Mouse (Mus musculus) frontal cortex, adult (tissue): ENCODE data around the gene Tmbim1.

Experiments used
- ATAC-seq: cut with Nextera tagmentation; 2 replicates; pipeline ENCODE4 v1.9.2; 2017; ENCODE audit warnings: mild to moderate bottlenecking, moderate library complexity, mixed read lengths; ENCODE audit not compliant: low TSS enrichment

The Tmbim1 gene

GRCm38 (mm10) chr1:74294733-74295455 lies 10.5 kb downstream of the Tmbim1 start:
- peak; percentile 2; the same call in 1 of the 2 replicates for ATAC-seq

GRCm38 (mm10) chr1:74294090-74294643 lies 11.3 kb downstream of the Tmbim1 start:
- no peak for ATAC-seq

- no peak for ATAC-seq
These were observed 12.0 kb downstream of the Tmbim1 start for GRCm38 (mm10) chr1:74293306-74293960.

- ATAC-seq = 0 out of 2 replicates have a peak, but pooled peaks have one; percentile 10
These were observed 12.9 kb downstream of the Tmbim1 start for GRCm38 (mm10) chr1:74292331-74293020.

GRCm38 (mm10) chr1:74290141-74290540 lies 15.3 kb downstream of the Tmbim1 start:
- no peak for ATAC-seq

GRCm38 (mm10) chr1:74289740-74290139 lies 15.7 kb downstream of the Tmbim1 start:
- ATAC-seq = no peak

- ATAC-seq = no peak
These were observed 16.2 kb downstream of the Tmbim1 start for GRCm38 (mm10) chr1:74289248-74289647.

- ATAC-seq = no peak
These were observed 17.1 kb downstream of the Tmbim1 start for GRCm38 (mm10) chr1:74288327-74288726.

- 0 out of 2 replicates have a peak, but pooled peaks have one; percentile 11 for ATAC-seq
These were observed 18.4 kb downstream of the Tmbim1 start for GRCm38 (mm10) chr1:74286869-74287607.

GRCm38 (mm10) chr1:74285212-74286010 lies 20.0 kb downstream of the Tmbim1 start:
- ATAC-seq = peak; percentile 1; the same call in 1 of the 2 replicates

GRCm38 (mm10) chr1:74284543-74285160 lies 20.8 kb downstream of the Tmbim1 start, which contains the start of the genes Aamp and Pnkd:
TSS of gene Aamp (minus strand) at chr1:74284738.
TSS of gene Pnkd (plus strand) at chr1:74284930.
- peak; percentile 90 for ATAC-seq

GRCm38 (mm10) chr1:74283686-74284463 lies 21.5 kb downstream of the Tmbim1 start:
- no peak for ATAC-seq

- no peak for ATAC-seq
These were observed 22.4 kb downstream of the Tmbim1 start for GRCm38 (mm10) chr1:74282896-74283625.

GRCm38 (mm10) chr1:74281886-74282285 lies 23.5 kb downstream of the Tmbim1 start:
- no peak for ATAC-seq

- no peak for ATAC-seq
These were observed 24.1 kb downstream of the Tmbim1 start for GRCm38 (mm10) chr1:74281372-74281771.

GRCm38 (mm10) chr1:74280591-74281325 lies 24.7 kb downstream of the Tmbim1 start:
- ATAC-seq = no peak

- ATAC-seq = no peak
These were observed 26.4 kb downstream of the Tmbim1 start for GRCm38 (mm10) chr1:74278988-74279387.

GRCm38 (mm10) chr1:74278538-74278937 lies 26.9 kb downstream of the Tmbim1 start, which contains the start of gene Gpbar1:
TSS of gene Gpbar1 (plus strand) at chr1:74278550.
- ATAC-seq = no peak
